Mouse (Mus musculus) kidney, adult 2 months (tissue): Measurements from ENCODE around the gene Arhgap19.

Experiments
- CTCF ChIP-seq: fragments of 200-500 bp; conservative IDR thresholded peaks from 2 replicates; pipeline ENCODE4 v1.5.1; 2011; ENCODE audit warnings: low read depth, mild to moderate bottlenecking, control low read depth, low read length, moderate library complexity, mixed read lengths; ENCODE audit not compliant: insufficient read depth, insufficient read length
- POLR2A ChIP-seq: fragments of 200-500 bp; IDR thresholded peaks from one replicate; pipeline ENCODE4 v1.6.1; 2011; ENCODE audit warnings: low read depth, low read length, control low read depth

DNA sequence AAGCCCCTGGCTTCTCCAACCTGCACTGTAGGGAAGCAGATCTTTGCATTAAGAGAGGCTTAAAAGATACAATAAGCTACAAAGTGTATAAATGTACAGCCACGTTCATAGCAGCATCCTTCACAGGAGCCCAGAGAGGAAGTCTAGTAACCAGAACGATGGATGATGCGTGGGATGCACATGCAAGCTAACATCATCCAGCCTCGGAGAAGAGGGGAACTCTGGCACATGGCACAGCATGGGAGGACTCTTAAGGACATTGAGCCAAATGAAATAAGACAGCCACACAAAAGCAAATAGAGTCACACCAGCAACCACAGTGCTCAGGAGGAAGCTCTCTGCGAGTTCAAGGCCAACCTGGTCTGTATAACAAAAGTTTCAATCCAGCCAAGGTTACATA is 42.6 kb downstream of the Arhgap19 start:
- TF ChIP-seq CTCF (no peak), POLR2A (no peak)
